Mouse (Mus musculus) G1E-ER4 (cell line): ENCODE results near the gene Stk16. TPM values are rescaled to one million over a fixed set of nuclear protein-coding genes. Genes with fewer than 3 reads are reported as not detected.

Experiments used
- GATA1 ChIP-seq: IDR thresholded peaks from one replicate; pipeline ENCODE4 v1.8.0; 2012; ENCODE audit warnings: low read length, inconsistent platforms
- polyA plus RNA-seq: library from polyadenylated mRNA; stranded (reverse); fragments of >175 nt; gene quantifications from 2 replicates; pipeline ENCODE4 v1.2.3, GENCODE M21; 2012

Stk16 gene
- polyA plus RNA-seq, 1 experiment: 217 TPM

GRCm38 (mm10) chr1:75221538-75221937 is 10.9 kb downstream of the Stk16 start:
- TF ChIP-seq GATA1: no peak

GRCm38 (mm10) chr1:75222926-75223325 is 12.3 kb downstream of the Stk16 start:
- TF ChIP-seq GATA1: no peak

- TF ChIP-seq GATA1: no peak
These were observed 12.9 kb downstream of the Stk16 start for GRCm38 (mm10) chr1:75223532-75223931.

- no peak for TF ChIP-seq GATA1
These were observed 14.8 kb downstream of the Stk16 start for GRCm38 (mm10) chr1:75225473-75225872.

- no peak for TF ChIP-seq GATA1
These were observed 15.5 kb downstream of the Stk16 start for GRCm38 (mm10) chr1:75226138-75226537.

GRCm38 (mm10) chr1:75227653-75228052 is 17.0 kb downstream of the Stk16 start:
- TF ChIP-seq GATA1: no peak

GRCm38 (mm10) chr1:75229158-75229557 is 18.5 kb downstream of the Stk16 start:
- TF ChIP-seq GATA1: no peak

GRCm38 (mm10) chr1:75230335-75230994 is 19.8 kb downstream of the Stk16 start:
- TF ChIP-seq GATA1: no peak

GRCm38 (mm10) chr1:75231224-75231623 is 20.6 kb downstream of the Stk16 start:
- no peak for TF ChIP-seq GATA1

GRCm38 (mm10) chr1:75231664-75232152 is 21.1 kb downstream of the Stk16 start, which contains the start of gene A630095N17Rik:
TSS of gene A630095N17Rik (minus strand) at chr1:75232102.
- no peak for TF ChIP-seq GATA1

- TF ChIP-seq GATA1: no peak
These were observed 24.0 kb downstream of the Stk16 start for GRCm38 (mm10) chr1:75234606-75235005.

GRCm38 (mm10) chr1:75236117-75237050 is 25.7 kb downstream of the Stk16 start, which contains the start of gene Dnajb2:
TSS of gene Dnajb2 (plus strand) at chr1:75236406.
- TF ChIP-seq GATA1: no peak

GRCm38 (mm10) chr1:75239591-75239990 is 29.0 kb downstream of the Stk16 start:
- TF ChIP-seq GATA1: no peak

- TF ChIP-seq GATA1: no peak
These were observed 32.8 kb downstream of the Stk16 start for GRCm38 (mm10) chr1:75243411-75243810.

- no peak for TF ChIP-seq GATA1
These were observed 33.7 kb downstream of the Stk16 start for GRCm38 (mm10) chr1:75244175-75244826.

GRCm38 (mm10) chr1:75244836-75245235 is 34.2 kb downstream of the Stk16 start:
- TF ChIP-seq GATA1: no peak
